Mouse (Mus musculus) CH12.LX (cell line): ENCODE measurements around the gene Gm4869. TPM values are rescaled to one million over a fixed set of nuclear protein-coding genes. Genes with fewer than 3 reads are reported as not detected.

Source experiments
- DNase-seq: peaks from one replicate; pipeline ENCODE4 v3.0.0-alpha.2; 2013; ENCODE audit errors: extremely low read depth
- H3K27ac ChIP-seq: 2 replicates; pipeline ENCODE4 v1.5.1; 2012; ENCODE audit warnings: low read depth, mild to moderate bottlenecking, control low read depth, moderate library complexity; ENCODE audit not compliant: insufficient read depth
- H3K27me3 ChIP-seq: replicated peaks from 2 replicates; pipeline ENCODE3; 2012; ENCODE audit warnings: inconsistent platforms
- H3K36me3 ChIP-seq, 2 experiments: replicated peaks in 1 of 2; 2 replicates each; pipeline versions ENCODE3 to v1.6.1; 2012; ENCODE audit warnings: inconsistent platforms in 1 of 2, low read length in 1 of 2, mild to moderate bottlenecking in 1 of 2, mixed read lengths in 1 of 2, moderate library complexity in 1 of 2; ENCODE audit not compliant: control insufficient read depth in 1 of 2, insufficient read depth in 1 of 2
- H3K4me1 ChIP-seq, 2 experiments: 2 replicates each; pipeline ENCODE4 v1.6.1; 2012; ENCODE audit warnings: inconsistent platforms in 1 of 2, moderate library complexity in 1 of 2; ENCODE audit not compliant: insufficient read depth in 2 of 2, control insufficient read depth in 1 of 2
- H3K4me2 ChIP-seq: 2 replicates; pipeline ENCODE4 v1.6.1; 2012; ENCODE audit warnings: low read depth, mild to moderate bottlenecking, control low read depth; ENCODE audit not compliant: poor library complexity, insufficient read depth, severe bottlenecking
- H3K4me3 ChIP-seq, 3 experiments: fragments of 150-350 bp in 1 of 3; sonication (generic) in 1 of 3; replicated peaks in 1 of 3; 2 replicates each; pipeline versions ENCODE3 to v1.5.1; 2011 to 2012; ENCODE audit warnings: low read depth in 2 of 3, low read length in 2 of 3, mild to moderate bottlenecking in 2 of 3, moderate library complexity in 2 of 3, control low read depth in 1 of 3, improper control_type of control experiment in 1 of 3, inconsistent platforms in 1 of 3, mixed read lengths in 1 of 3; ENCODE audit not compliant: poor library complexity in 1 of 3
- H3K79me2 ChIP-seq: replicated peaks from 2 replicates; pipeline ENCODE4 v1.6.1; 2012; ENCODE audit warnings: mild to moderate bottlenecking, moderate library complexity; ENCODE audit not compliant: control insufficient read depth, poor library complexity, insufficient read depth, severe bottlenecking; ENCODE audit errors: extremely low read depth
- H3K9ac ChIP-seq: 2 replicates; pipeline ENCODE4 v1.6.1; 2012; ENCODE audit warnings: low read depth, mild to moderate bottlenecking, control low read depth, moderate library complexity; ENCODE audit not compliant: insufficient read depth
- H3K9me3 ChIP-seq: replicated peaks from 2 replicates; pipeline ENCODE3; 2012; ENCODE audit warnings: low read length, inconsistent platforms, mixed read lengths
- BHLHE40 ChIP-seq: IDR thresholded peaks from 2 replicates; pipeline ENCODE4 v1.6.1; 2011; ENCODE audit warnings: mild to moderate bottlenecking, low read depth, low read length, improper control_type of control experiment
- CHD1 ChIP-seq: IDR thresholded peaks from 2 replicates; pipeline ENCODE4 v1.6.1; 2012; ENCODE audit warnings: low read depth, low read length, improper control_type of control experiment, inconsistent platforms
- ELF1 ChIP-seq: IDR thresholded peaks from 2 replicates; pipeline ENCODE4 v1.6.1; 2014; ENCODE audit warnings: low read depth, mild to moderate bottlenecking, inconsistent platforms, low read length, improper control_type of control experiment
- EP300 ChIP-seq: IDR thresholded peaks from 2 replicates; pipeline ENCODE4 v1.6.1; 2011; ENCODE audit warnings: low read length, improper control_type of control experiment
- GABPA ChIP-seq: IDR thresholded peaks from 2 replicates; pipeline ENCODE4 v1.6.1; 2012; ENCODE audit warnings: low read depth, low read length, improper control_type of control experiment, inconsistent platforms; ENCODE audit not compliant: insufficient replicate concordance
- IRF4 ChIP-seq: IDR thresholded peaks from 2 replicates; pipeline ENCODE4 v1.6.1; 2014; ENCODE audit warnings: low read depth, mild to moderate bottlenecking, inconsistent platforms, low read length, improper control_type of control experiment
- JUN ChIP-seq: IDR thresholded peaks from 2 replicates; pipeline ENCODE4 v1.6.1; 2011; ENCODE audit warnings: low read depth, mild to moderate bottlenecking, low read length, improper control_type of control experiment, moderate library complexity; ENCODE audit not compliant: insufficient read depth
- JUND ChIP-seq: conservative IDR thresholded peaks from 2 replicates; pipeline ENCODE4 v1.6.1; 2011; ENCODE audit warnings: low read depth, low read length, improper control_type of control experiment
- KAT2A ChIP-seq: IDR thresholded peaks from 2 replicates; pipeline ENCODE4 v1.6.1; 2012; ENCODE audit warnings: low read length, improper control_type of control experiment, inconsistent platforms; ENCODE audit not compliant: insufficient replicate concordance
- MAFK ChIP-seq: IDR thresholded peaks from 2 replicates; pipeline ENCODE4 v1.6.1; 2011; ENCODE audit warnings: low read length, improper control_type of control experiment; ENCODE audit not compliant: insufficient replicate concordance
- MAZ ChIP-seq: IDR thresholded peaks from 2 replicates; pipeline ENCODE4 v1.6.1; 2012; ENCODE audit warnings: low read depth, mild to moderate bottlenecking, inconsistent platforms, low read length, improper control_type of control experiment, moderate library complexity
- MXI1 ChIP-seq: IDR thresholded peaks from 2 replicates; pipeline ENCODE4 v1.6.1; 2011; ENCODE audit warnings: mild to moderate bottlenecking, low read depth, low read length, improper control_type of control experiment
- MYC ChIP-seq: IDR thresholded peaks from 2 replicates; pipeline ENCODE4 v1.6.1; 2011; ENCODE audit warnings: low read depth, mild to moderate bottlenecking, improper control_type of control experiment, low read length
- NRF1 ChIP-seq: IDR thresholded peaks from 2 replicates; pipeline ENCODE4 v1.6.1; 2014; ENCODE audit warnings: low read depth, mild to moderate bottlenecking, inconsistent platforms, low read length, improper control_type of control experiment, moderate library complexity
- PAX5 ChIP-seq: IDR thresholded peaks from 2 replicates; pipeline ENCODE4 v1.6.1; 2012; ENCODE audit warnings: low read length, inconsistent platforms, mixed read lengths
- POLR2A ChIP-seq: IDR thresholded peaks from 2 replicates; pipeline ENCODE4 v1.6.1; 2011; ENCODE audit warnings: low read depth, mild to moderate bottlenecking, improper control_type of control experiment, low read length
- RAD21 ChIP-seq: IDR thresholded peaks from 2 replicates; pipeline ENCODE4 v1.6.1; 2011; ENCODE audit warnings: low read depth, mild to moderate bottlenecking, low read length, improper control_type of control experiment, moderate library complexity
- SIN3A ChIP-seq: IDR thresholded peaks from 2 replicates; pipeline ENCODE4 v1.6.1; 2012; ENCODE audit warnings: low read length, improper control_type of control experiment, inconsistent platforms
- SMC3 ChIP-seq: IDR thresholded peaks from 2 replicates; pipeline ENCODE4 v1.6.1; 2011; ENCODE audit warnings: low read depth, low read length, improper control_type of control experiment
- TBP ChIP-seq: conservative IDR thresholded peaks from 2 replicates; pipeline ENCODE4 v1.6.1; 2011; ENCODE audit warnings: low read depth, low read length, improper control_type of control experiment
- TCF12 ChIP-seq: IDR thresholded peaks from 2 replicates; pipeline ENCODE4 v1.6.1; 2014; ENCODE audit warnings: low read depth, mild to moderate bottlenecking, inconsistent platforms, low read length, improper control_type of control experiment
- UBTF ChIP-seq: IDR thresholded peaks from 2 replicates; pipeline ENCODE4 v1.6.1; 2012; ENCODE audit warnings: low read depth, mild to moderate bottlenecking, inconsistent platforms, low read length, improper control_type of control experiment, moderate library complexity
- USF1 ChIP-seq: IDR thresholded peaks from 2 replicates; pipeline ENCODE4 v1.6.1; 2014; ENCODE audit warnings: low read depth, mild to moderate bottlenecking, inconsistent platforms, low read length, improper control_type of control experiment
- USF2 ChIP-seq: conservative IDR thresholded peaks from 2 replicates; pipeline ENCODE4 v1.6.1; 2011; ENCODE audit warnings: low read depth, low read length, improper control_type of control experiment
- ZC3H11A ChIP-seq: IDR thresholded peaks from 2 replicates; pipeline ENCODE4 v1.6.1; 2012; ENCODE audit warnings: low read depth, mild to moderate bottlenecking, inconsistent platforms, low read length, improper control_type of control experiment
- ZMIZ1 ChIP-seq: IDR thresholded peaks from 2 replicates; pipeline ENCODE4 v1.6.1; 2012; ENCODE audit warnings: low read depth, mild to moderate bottlenecking, inconsistent platforms, low read length, improper control_type of control experiment
- dilution Hi-C: fragments of 300-500 bp; cut with MboI; formaldehyde crosslinking; loops from 2 replicates; pipeline ENCODE4 v1.14.3; 2020; ENCODE audit warnings: low sequenced_read_pairs; ENCODE audit not compliant: extremely low pct_unique_long_range_greater_than_20kb, extremely low pct_ligation_motif_present
- in situ Hi-C: fragments of 300-500 bp; cut with MboI; formaldehyde crosslinking; loops from 3 replicates; pipeline ENCODE4 v1.14.3; 2019; ENCODE audit warnings: low sequenced_read_pairs, low pct_ligation_motif_present, low pct_unique_long_range_greater_than_20kb, mixed read lengths
- polyA plus RNA-seq: library from polyadenylated mRNA; unstranded; fragments of >175 nt; gene quantifications from 2 replicates; pipeline ENCODE4 v1.2.1, GENCODE M21; 2012; ENCODE audit warnings: low read depth; ENCODE audit not compliant: insufficient read length
- total RNA-seq, 2 experiments: library from RNA; depleted of rRNA; stranded (reverse); fragments of 300-350 nt in 1 of 2; fragments of >200 nt in 1 of 2; gene quantifications; 2 replicates each; pipeline ENCODE4 v1.2.3; 2012 to 2014

Gene Gm4869
- total and polyA plus RNA-seq, 3 experiments = not detected

DNA sequence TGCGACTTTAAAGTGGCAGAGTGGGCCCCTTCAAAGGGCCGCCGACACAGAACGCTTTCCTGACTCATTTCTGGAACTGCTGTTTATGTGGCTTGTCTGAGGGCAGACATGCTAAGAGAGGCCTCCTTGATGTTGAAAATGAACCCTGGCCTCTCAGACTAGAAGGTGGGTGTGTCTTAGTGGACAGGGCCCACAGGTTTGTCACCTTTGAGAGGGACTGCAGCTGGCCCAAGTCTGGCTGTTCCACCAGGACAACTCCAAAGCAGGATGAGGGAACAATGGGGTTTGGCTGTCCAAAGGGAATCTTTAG, 72.4 kb downstream of the Gm4869 start (continued):
- TF ChIP-seq MYC (no peak), KAT2A (no peak), MAFK (no peak), BHLHE40 (peak; percentile 67), JUND (peak; percentile 98), TBP (no peak), NRF1 (no peak)

DNA sequence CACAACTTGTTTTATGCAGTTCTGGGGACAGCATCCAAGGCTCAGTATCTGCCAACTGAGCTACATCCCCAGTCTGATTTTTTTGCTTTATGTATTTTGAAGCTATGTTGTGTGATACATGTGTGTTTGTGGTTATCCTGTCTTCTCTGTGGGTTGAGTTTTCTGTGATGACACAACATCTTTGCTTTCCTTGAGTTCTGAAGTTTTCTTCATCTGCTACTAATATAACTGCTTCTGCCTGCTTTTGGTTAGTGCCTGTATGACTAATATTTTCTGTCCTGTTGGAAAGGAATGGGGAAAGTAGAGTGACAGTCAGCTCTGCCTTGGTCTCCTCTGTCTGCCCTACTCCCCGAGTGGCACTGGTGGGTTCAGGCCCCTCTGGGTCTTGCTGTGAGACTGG, 75.8 kb downstream of the Gm4869 start:
- Histone ChIP-seq H3K9me3 (peaks cover 12% of the 10 kb centered on the region), H3K27ac (no peak overlapping the region), H3K36me3 (peaks cover 25 to 57% of the 10 kb centered on the region in 2 experiments), H3K4me3 (no peak overlapping the region), H3K79me2 (peaks cover 12% of the 10 kb centered on the region), H3K27me3 (no peaks in the 10 kb centered on the region), H3K4me2 (no peak overlapping the region), H3K4me1 (peaks cover 10 to 62% of the 10 kb centered on the region in 2 experiments), H3K9ac (no peak overlapping the region)
- TF ChIP-seq POLR2A = no peak
- TF ChIP-seq MYC = no peak
- TF ChIP-seq RAD21 = no peak
- TF ChIP-seq EP300 = no peak
- TF ChIP-seq TCF12 = no peak
- TF ChIP-seq CHD1 = no peak
- TF ChIP-seq MXI1 = no peak
- TF ChIP-seq IRF4 = no peak
- no peak for TF ChIP-seq ELF1
- TF ChIP-seq GABPA = no peak
- no peak for TF ChIP-seq NRF1
- dilution Hi-C loops = no loop called here
- no peak for DNase-seq
- in situ Hi-C loops = loop anchor here (5.0 kb wide), 1 partner anchor 34 kb away; no protein-coding TSS in a partner anchor

DNA sequence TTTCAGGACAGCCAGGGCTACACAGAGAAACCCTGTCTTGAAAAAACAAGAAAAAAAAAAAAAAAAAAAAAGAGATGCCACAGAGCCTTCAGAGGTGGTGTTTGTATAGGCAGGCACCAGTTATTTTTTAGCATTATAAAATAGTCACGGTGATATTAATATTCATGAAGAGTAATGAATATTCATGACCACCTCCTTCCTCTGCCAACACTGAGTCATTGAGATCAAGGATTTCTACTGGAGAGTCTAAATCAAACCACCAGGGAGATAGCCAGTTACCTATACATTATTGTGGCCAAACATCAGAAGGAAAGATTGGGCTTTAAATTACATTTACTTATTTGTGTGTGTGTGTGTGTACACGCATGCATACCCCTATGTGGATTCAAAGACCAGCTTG, 81.3 kb downstream of the Gm4869 start:
- TF ChIP-seq CHD1 (no peak), JUN (no peak), RAD21 (no peak), PAX5 (no peak), JUND (no peak), UBTF (no peak), SMC3 (no peak), USF1 (no peak), SIN3A (no peak), ZC3H11A (no peak), MAZ (no peak), ZMIZ1 (no peak), TCF12 (no peak), USF2 (no peak)
- H3K9ac ChIP-seq = no peak overlapping the region
- no peak for DNase-seq
- in situ Hi-C loops (no loop called here), dilution Hi-C loops (no loop called here)
- H3K4me3 ChIP-seq = no peak overlapping the region
- no peak overlapping the region for H3K4me2 ChIP-seq
- H3K4me1 ChIP-seq = peaks cover 0 to 26% of the 10 kb centered on the region in 2 experiments; a peak in 3 of 4 replicates
- H3K9me3 ChIP-seq = peaks cover 19% of the 10 kb centered on the region
- H3K79me2 ChIP-seq = peaks cover 4% of the 10 kb centered on the region; the same call in 1 of the 2 replicates
- peaks cover 33 to 62% of the 10 kb centered on the region in 2 experiments for H3K36me3 ChIP-seq
- no peak overlapping the region for H3K27ac ChIP-seq
- H3K27me3 ChIP-seq = no peaks in the 10 kb centered on the region
